Mouse (Mus musculus) hindbrain, embryonic 14.5 days (tissue): ENCODE measurements around the gene Wdr25. TPM values are rescaled to one million over a fixed set of nuclear protein-coding genes. Genes with fewer than 3 reads are reported as not detected.

ENCODE experiments used
- ATAC-seq: fragments of 200-750 bp; cut with Nextera tagmentation; 2 replicates; pipeline ENCODE4 v1.8.0; 2017; ENCODE audit warnings: moderate number of reproducible peaks, mild to moderate bottlenecking, moderate TSS enrichment, moderate library complexity; ENCODE audit not compliant: low FRiP score
- DNase-seq: peaks from one replicate; pipeline ENCODE4 v3.0.0-alpha.2; 2015; ENCODE audit warnings: low spot score
- H3K27ac ChIP-seq: fragments of 300-500 bp; sonication (generic); 2 replicates; pipeline ENCODE4 v1.5.1; 2014; ENCODE audit warnings: mild to moderate bottlenecking, moderate library complexity
- H3K27me3 ChIP-seq: fragments of 300-500 bp; sonication (generic); 2 replicates; pipeline ENCODE4 v1.6.1; 2014; ENCODE audit warnings: mild to moderate bottlenecking, low read length, mixed read lengths; ENCODE audit not compliant: control insufficient read depth, insufficient read depth
- H3K36me3 ChIP-seq: fragments of 300-500 bp; sonication (generic); replicated peaks from 2 replicates; pipeline ENCODE4 v1.6.1; 2014; ENCODE audit not compliant: control insufficient read depth, insufficient read depth
- H3K4me1 ChIP-seq: fragments of 300-500 bp; sonication (generic); replicated peaks from 2 replicates; pipeline ENCODE4 v1.6.1; 2014; ENCODE audit warnings: antibody characterized with exemption, low read length, mixed read lengths; ENCODE audit not compliant: control insufficient read depth, insufficient read depth
- H3K4me2 ChIP-seq: fragments of 300-500 bp; sonication (generic); replicated peaks from 2 replicates; pipeline ENCODE4 v1.6.1; 2014; ENCODE audit warnings: mild to moderate bottlenecking, moderate library complexity
- H3K4me3 ChIP-seq: fragments of 300-500 bp; sonication (generic); replicated peaks from 2 replicates; pipeline ENCODE4 v1.5.1; 2014; ENCODE audit warnings: mild to moderate bottlenecking, low read length
- H3K9ac ChIP-seq: fragments of 300-500 bp; sonication (generic); 2 replicates; pipeline ENCODE4 v1.6.1; 2014
- H3K9me3 ChIP-seq: fragments of 300-500 bp; sonication (generic); 2 replicates; pipeline ENCODE4 v1.6.1; 2016; ENCODE audit warnings: low read length; ENCODE audit not compliant: control insufficient read depth
- WGBS: fragments of 180-500 bp; shearing (Covaris S2); extraction: QIAGEN DNeasy Blood & Tissue Kit; methylation state at CpG from one replicate; pipeline ENCODE4 v1.1.7; 2014; 5-methylcytosine and 5-hydroxymethylcytosine counted together
- polyA plus RNA-seq: library from polyadenylated mRNA; unstranded; fragments of >200 nt; fragmentation: Nextera tagmentation; extraction: Ambion mirVana; gene quantifications from 2 replicates; pipeline ENCODE4 v1.2.1, GENCODE M21; 2014

Gene Wdr25
- polyA plus RNA-seq, 1 experiment from 2014 or later: 4.0 TPM

- Histone ChIP-seq H3K4me2 (no peak overlapping the region), H3K36me3 (peaks cover 32% of the 10 kb centered on the region), H3K9me3 (no peaks in the 10 kb centered on the region), H3K27me3 (no peaks in the 10 kb centered on the region), H3K4me3 (no peak overlapping the region), H3K9ac (no peak overlapping the region), H3K27ac (no peak overlapping the region), H3K4me1 (no peaks in the 10 kb centered on the region)
- 88% methylated on average over 7 of the region's 7 CpGs for WGBS
- ATAC-seq: no peak
- no peak for DNase-seq
Observed at GRCm38 (mm10) chr12:108857589-108858184, 35.7 kb upstream of the Wdr25 start.

GRCm38 (mm10) chr12:108858486-108858885 lies 34.9 kb upstream of the Wdr25 start:
- H3K4me3 ChIP-seq: no peak overlapping the region
- 86% methylated on average over 5 of the region's 5 CpGs for WGBS
- no peaks in the 10 kb centered on the region for H3K9me3 ChIP-seq
- H3K36me3 ChIP-seq: peaks cover 40% of the 10 kb centered on the region
- ATAC-seq (no peak), DNase-seq (no peak)
- no peak overlapping the region for H3K27ac ChIP-seq
- H3K9ac ChIP-seq: no peak overlapping the region
- no peak overlapping the region for H3K4me2 ChIP-seq
- no peaks in the 10 kb centered on the region for H3K4me1 ChIP-seq
- H3K27me3 ChIP-seq: no peaks in the 10 kb centered on the region

GRCm38 (mm10) chr12:108865007-108865494 lies 28.4 kb upstream of the Wdr25 start:
- ATAC-seq (no peak), DNase-seq (no peak)
- peaks cover 97% of the 10 kb centered on the region for H3K36me3 ChIP-seq
- H3K4me3 ChIP-seq: no peak overlapping the region
- no peaks in the 10 kb centered on the region for H3K4me1 ChIP-seq
- no peaks in the 10 kb centered on the region for H3K9me3 ChIP-seq
- WGBS: 93% methylated on average over 6 of the region's 6 CpGs
- no peak overlapping the region for H3K9ac ChIP-seq
- no peak overlapping the region for H3K27ac ChIP-seq
- no peaks in the 10 kb centered on the region for H3K27me3 ChIP-seq
- H3K4me2 ChIP-seq: no peak overlapping the region

- no peak overlapping the region for H3K4me3 ChIP-seq
- no peak overlapping the region for H3K4me2 ChIP-seq
- H3K9ac ChIP-seq: no peak overlapping the region
- DNase-seq (no peak), ATAC-seq (no peak)
- no peaks in the 10 kb centered on the region for H3K4me1 ChIP-seq
- H3K27me3 ChIP-seq: no peaks in the 10 kb centered on the region
- H3K36me3 ChIP-seq: peaks cover 93% of the 10 kb centered on the region
- no peak overlapping the region for H3K27ac ChIP-seq
- 88% methylated on average over 2 of the region's 2 CpGs for WGBS
- no peaks in the 10 kb centered on the region for H3K9me3 ChIP-seq
Observed at GRCm38 (mm10) chr12:108869575-108869974, 23.9 kb upstream of the Wdr25 start.

- H3K27me3 ChIP-seq: no peaks in the 10 kb centered on the region
- H3K27ac ChIP-seq: no peak overlapping the region
- H3K4me2 ChIP-seq: no peak overlapping the region
- no peak overlapping the region for H3K9ac ChIP-seq
- 86% methylated on average over 5 of the region's 5 CpGs for WGBS
- DNase-seq (no peak), ATAC-seq (no peak)
- H3K4me3 ChIP-seq: no peak overlapping the region
- H3K9me3 ChIP-seq: no peaks in the 10 kb centered on the region
- H3K36me3 ChIP-seq: peaks cover 84% of the 10 kb centered on the region
- no peaks in the 10 kb centered on the region for H3K4me1 ChIP-seq
Observed at GRCm38 (mm10) chr12:108873122-108873521, 20.3 kb upstream of the Wdr25 start.

- H3K36me3 ChIP-seq: peaks cover 86% of the 10 kb centered on the region
- 96% methylated on average over 4 of the region's 4 CpGs for WGBS
- no peak overlapping the region for H3K4me3 ChIP-seq
Observed at GRCm38 (mm10) chr12:108879138-108879537, 14.3 kb upstream of the Wdr25 start.

GRCm38 (mm10) chr12:108880606-108881005 lies 12.8 kb upstream of the Wdr25 start:
- no peaks in the 10 kb centered on the region for H3K9me3 ChIP-seq
- no peaks in the 10 kb centered on the region for H3K4me1 ChIP-seq
- no peak overlapping the region for H3K4me2 ChIP-seq
- H3K36me3 ChIP-seq: peaks cover 86% of the 10 kb centered on the region
- H3K9ac ChIP-seq: no peak overlapping the region
- H3K27ac ChIP-seq: no peak overlapping the region
- no peak overlapping the region for H3K4me3 ChIP-seq
- DNase-seq (no peak), ATAC-seq (no peak)
- no peaks in the 10 kb centered on the region for H3K27me3 ChIP-seq
- 95% methylated on average over 5 of the region's 5 CpGs for WGBS

More at GRCm38 (mm10) chr12:108879138-108879537, 14.3 kb upstream of the Wdr25 start:
- Histone ChIP-seq H3K4me2 (no peak overlapping the region), H3K9me3 (no peaks in the 10 kb centered on the region), H3K4me1 (no peaks in the 10 kb centered on the region), H3K27me3 (no peaks in the 10 kb centered on the region), H3K9ac (no peak overlapping the region), H3K27ac (no peak overlapping the region)
- no peak for ATAC-seq
- DNase-seq: no peak

- H3K4me3 ChIP-seq: no peak overlapping the region
- H3K9ac ChIP-seq: no peak overlapping the region
- no peak overlapping the region for H3K4me2 ChIP-seq
- 90% methylated on average over 3 of the region's 3 CpGs for WGBS
- H3K27ac ChIP-seq: no peak overlapping the region
- no peak for ATAC-seq
- no peaks in the 10 kb centered on the region for H3K4me1 ChIP-seq
- H3K36me3 ChIP-seq: peaks cover 85% of the 10 kb centered on the region
- H3K27me3 ChIP-seq: no peaks in the 10 kb centered on the region
- DNase-seq: no peak
- H3K9me3 ChIP-seq: no peaks in the 10 kb centered on the region
Observed at GRCm38 (mm10) chr12:108881192-108881591, 12.2 kb upstream of the Wdr25 start.

GRCm38 (mm10) chr12:108882776-108883175 lies 10.7 kb upstream of the Wdr25 start:
- Histone ChIP-seq H3K27me3 (no peaks in the 10 kb centered on the region), H3K4me1 (no peaks in the 10 kb centered on the region), H3K36me3 (peaks cover 93% of the 10 kb centered on the region), H3K9ac (no peak overlapping the region), H3K4me3 (no peak overlapping the region), H3K4me2 (no peak overlapping the region), H3K27ac (no peak overlapping the region), H3K9me3 (no peaks in the 10 kb centered on the region)
- DNase-seq (no peak), ATAC-seq (no peak)
- 93% methylated on average over 8 of the region's 8 CpGs for WGBS

- H3K27me3 ChIP-seq: no peaks in the 10 kb centered on the region
- H3K4me2 ChIP-seq: no peak overlapping the region
- DNase-seq: no peak
- H3K9me3 ChIP-seq: no peaks in the 10 kb centered on the region
- H3K36me3 ChIP-seq: peaks cover 87% of the 10 kb centered on the region
- H3K4me3 ChIP-seq: no peak overlapping the region
- no peak for ATAC-seq
- WGBS: 100% methylated on average over 1 of the region's 1 CpGs
- no peak overlapping the region for H3K27ac ChIP-seq
- H3K4me1 ChIP-seq: no peaks in the 10 kb centered on the region
- no peak overlapping the region for H3K9ac ChIP-seq
Observed at GRCm38 (mm10) chr12:108885906-108886305, 7.5 kb upstream of the Wdr25 start.
